Mouse (Mus musculus): Measurements from ENCODE around the gene Vmn2r89.
"Not testable (repeated sequence)": the region's sequence is repeated elsewhere in the genome, so short reads cannot be mapped to it uniquely, and the experiment has no call there.

DNA sequence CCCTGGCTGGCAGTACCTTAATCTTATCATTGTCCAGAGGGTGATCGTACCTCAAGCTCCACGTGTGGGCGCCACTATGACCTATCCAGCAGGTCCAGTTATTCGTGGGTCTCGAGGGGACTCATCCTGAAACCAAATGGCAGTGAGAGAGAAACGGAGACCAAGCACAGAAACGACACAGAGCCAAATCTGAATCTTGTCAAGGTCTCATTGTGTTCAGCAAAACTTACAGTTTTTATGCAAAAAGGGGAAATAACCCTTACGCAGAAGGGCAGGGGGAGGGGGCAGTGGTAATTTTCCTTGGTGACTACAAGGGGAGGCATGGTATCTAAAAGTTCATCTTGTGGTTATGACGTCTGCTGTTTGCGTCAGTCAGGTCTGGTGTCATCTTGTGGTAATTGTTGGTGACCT, 31.3 kb downstream of the Vmn2r89 start:
- TF ChIP-seq POLR2A (IDR thresholded peaks at IDR 0.05; ENCODE audit: control insufficient read depth, low read depth, low read length); CTCF (IDR thresholded peaks at IDR 0.05; ENCODE audit: control insufficient read depth, insufficient read depth, insufficient replicate concordance, low read depth, low read length): not testable (repeated sequence)

Measured in testis, adult 2 months (tissue).